Mouse (Mus musculus) heart, embryonic 12.5 days (tissue): ENCODE results near the gene Cabin1. TPM values are rescaled to one million over a fixed set of nuclear protein-coding genes. Genes with fewer than 3 reads are reported as not detected.

ENCODE experiments used
- ATAC-seq: fragments of 200-750 bp; cut with Nextera tagmentation; 2 replicates; pipeline ENCODE4 v1.8.0; 2017; ENCODE audit warnings: moderate TSS enrichment, moderate library complexity; ENCODE audit not compliant: insufficient number of reproducible peaks, low FRiP score
- H3K27ac ChIP-seq: fragments of 300-500 bp; sonication (generic); 2 replicates; pipeline ENCODE4 v1.5.1; 2016; ENCODE audit warnings: mild to moderate bottlenecking, moderate library complexity; ENCODE audit not compliant: poor library complexity, severe bottlenecking
- H3K27me3 ChIP-seq: fragments of 300-500 bp; sonication (generic); replicated peaks from 2 replicates; pipeline ENCODE4 v1.6.1; 2016; ENCODE audit warnings: mild to moderate bottlenecking, moderate library complexity
- H3K36me3 ChIP-seq: fragments of 300-500 bp; sonication (generic); 2 replicates; pipeline ENCODE4 v1.6.1; 2016; ENCODE audit warnings: mild to moderate bottlenecking, moderate library complexity
- H3K4me1 ChIP-seq: fragments of 300-500 bp; sonication (generic); replicated peaks from 2 replicates; pipeline ENCODE4 v1.6.1; 2016; ENCODE audit warnings: mild to moderate bottlenecking
- H3K4me2 ChIP-seq: fragments of 300-500 bp; sonication (generic); 2 replicates; pipeline ENCODE4 v1.6.1; 2016; ENCODE audit warnings: mild to moderate bottlenecking, moderate library complexity
- H3K4me3 ChIP-seq: fragments of 300-500 bp; sonication (generic); 2 replicates; pipeline ENCODE4 v1.5.1; 2016; ENCODE audit warnings: mild to moderate bottlenecking
- H3K9ac ChIP-seq: fragments of 300-500 bp; sonication (generic); 2 replicates; pipeline ENCODE4 v1.6.1; 2016; ENCODE audit warnings: mild to moderate bottlenecking, moderate library complexity
- H3K9me3 ChIP-seq: fragments of 300-500 bp; sonication (generic); replicated peaks from 2 replicates; pipeline ENCODE4 v1.6.1; 2016; ENCODE audit warnings: mild to moderate bottlenecking, moderate library complexity
- WGBS: fragments of 180-500 bp; shearing (Covaris S2); methylation state at CpG from one replicate; pipeline ENCODE4 v1.1.7; 2016; 5-methylcytosine and 5-hydroxymethylcytosine counted together
- polyA plus RNA-seq: library from polyadenylated mRNA; unstranded; fragments of >200 nt; fragmentation: Nextera tagmentation; extraction: Ambion mirVana; gene quantifications from 2 replicates; pipeline ENCODE4 v1.2.1, GENCODE M21; 2016

Gene Cabin1
- polyA plus RNA-seq = 26.0 and 26.7 TPM in 2 replicates

DNA sequence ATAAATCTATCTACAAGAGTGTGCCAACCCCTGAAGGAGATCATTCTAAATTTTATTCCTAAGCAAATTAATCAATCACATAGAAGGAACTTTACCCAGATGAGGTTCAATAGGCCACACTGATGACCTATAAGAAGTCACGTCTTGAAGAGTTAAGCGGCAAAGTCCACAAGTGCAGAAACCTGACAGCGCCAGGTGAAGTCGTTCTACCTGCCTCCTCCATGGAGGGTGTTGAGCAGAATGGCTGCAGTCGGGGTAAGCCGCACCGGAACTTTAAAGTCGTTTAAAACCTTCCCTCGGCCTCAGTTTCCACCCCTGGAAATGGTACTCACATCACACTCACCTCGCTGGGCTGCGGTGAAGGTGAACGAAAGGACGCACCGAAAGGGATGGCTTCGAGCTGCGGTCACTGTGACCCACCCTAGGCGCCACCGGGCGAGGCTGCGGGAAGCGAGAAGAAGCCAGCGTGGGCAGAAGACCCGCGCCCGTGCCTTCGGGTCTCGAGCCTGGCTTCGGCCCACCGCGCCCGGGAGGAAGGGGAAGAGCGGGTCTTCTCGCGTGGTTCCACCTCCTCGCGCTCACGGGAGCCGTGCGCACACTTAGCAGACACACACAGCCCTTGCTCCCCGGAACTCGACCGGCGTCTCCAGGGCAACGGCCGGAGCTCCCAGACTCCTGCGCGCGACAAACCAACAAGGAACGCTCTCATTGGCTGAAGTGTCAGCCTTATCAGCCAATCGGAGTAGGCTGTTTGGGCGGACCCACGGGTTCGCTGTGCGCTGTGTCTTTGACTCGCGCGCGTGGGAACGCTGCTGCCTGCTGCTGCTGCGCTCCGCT lies at the start of gene Cabin1:
Cabin1 (minus strand) TSS at position 660 of the 837 bp plus-strand sequence.
- 2% methylated on average over 61 of the region's 61 CpGs for WGBS
- Histone ChIP-seq H3K9me3 (no peaks in the 10 kb centered on the region), H3K4me2 (peak within 1 kb of the TSS; percentile 85), H3K9ac (peak within 1 kb of the TSS; percentile 93), H3K27me3 (no peaks in the 10 kb centered on the region), H3K36me3 (peaks cover 10% of the 10 kb centered on the region), H3K4me1 (peaks cover 14% of the 10 kb centered on the region), H3K27ac (peak within 1 kb of the TSS; percentile 40; the same call in 1 of the 2 replicates), H3K4me3 (peak within 1 kb of the TSS; percentile 99)
- ATAC-seq = peak; percentile 99

- Histone ChIP-seq H3K4me3 (no peak overlapping the region), H3K9me3 (peaks cover 3% of the 10 kb centered on the region; the same call in 1 of the 2 replicates), H3K9ac (no peak overlapping the region), H3K4me2 (no peak overlapping the region), H3K27ac (no peak overlapping the region), H3K4me1 (no peaks in the 10 kb centered on the region), H3K36me3 (no peaks in the 10 kb centered on the region), H3K27me3 (0 out of 2 replicates have a peak, but pooled peaks cover 7% of the 10 kb centered on the region)
- no peak for ATAC-seq
- WGBS = 62% methylated on average over 2 of the region's 2 CpGs
These were observed 40.1 kb upstream of the Cabin1 start for GRCm38 (mm10) chr10:75804217-75804616.

GRCm38 (mm10) chr10:75798176-75798696 lies 34.1 kb upstream of the Cabin1 start, which contains the start of gene Gstt1:
Gstt1 (minus strand) TSS chr10:75798584.
- ATAC-seq = 0 out of 2 replicates have a peak, but pooled peaks have one; percentile 33
- Histone ChIP-seq H3K27me3 (0 out of 2 replicates have a peak, but pooled peaks cover 5% of the 10 kb centered on the region), H3K4me1 (peaks cover 20% of the 10 kb centered on the region), H3K9ac (peak within 1 kb of the TSS; percentile 59), H3K4me2 (peak within 1 kb of the TSS; percentile 91), H3K4me3 (peak within 1 kb of the TSS; percentile 50), H3K9me3 (no peaks in the 10 kb centered on the region), H3K27ac (no peak within 1 kb of the TSS), H3K36me3 (no peaks in the 10 kb centered on the region)
- WGBS = 2% methylated on average over 18 of the region's 18 CpGs

DNA sequence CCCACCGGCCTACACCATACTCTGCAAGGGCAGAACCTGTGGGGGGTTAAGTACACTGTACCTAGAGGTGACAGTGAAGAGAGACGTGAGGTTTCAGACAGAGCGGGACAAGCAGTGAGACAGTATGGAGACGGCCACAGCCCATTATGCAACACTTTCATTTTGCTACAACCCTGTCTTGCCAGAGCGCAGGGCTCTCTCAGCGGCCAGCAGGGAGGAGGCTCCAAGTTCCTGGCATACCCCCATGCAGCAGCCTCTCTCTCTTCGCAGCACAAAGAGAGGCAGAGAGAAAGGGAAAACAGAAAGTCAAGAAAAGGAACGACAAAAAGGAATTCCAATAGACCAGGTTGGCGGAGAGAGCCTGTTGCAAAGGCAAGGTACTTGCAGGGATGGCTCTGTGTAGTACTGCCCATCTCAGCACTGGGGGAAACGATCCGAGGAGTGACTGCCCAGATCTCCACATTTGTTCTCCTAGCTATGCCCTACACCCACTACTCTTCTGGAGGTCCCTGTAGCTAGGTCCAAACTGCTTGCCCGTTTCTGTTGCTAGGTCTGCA lies 33.6 kb upstream of the Cabin1 start:
- peaks cover 20% of the 10 kb centered on the region for H3K4me1 ChIP-seq
- H3K27ac ChIP-seq = no peak overlapping the region
- peak; percentile 67 for ATAC-seq
- WGBS = 1% methylated on average over 12 of the region's 12 CpGs
- H3K9ac ChIP-seq = peak overlapping the region; percentile 59
- peak overlapping the region; percentile 91 for H3K4me2 ChIP-seq
- peak overlapping the region; percentile 50 for H3K4me3 ChIP-seq
- H3K9me3 ChIP-seq = no peaks in the 10 kb centered on the region
- no peaks in the 10 kb centered on the region for H3K36me3 ChIP-seq
- H3K27me3 ChIP-seq = 0 out of 2 replicates have a peak, but pooled peaks cover 5% of the 10 kb centered on the region

- H3K36me3 ChIP-seq = no peaks in the 10 kb centered on the region
- no peak for ATAC-seq
- 0 out of 2 replicates have a peak, but pooled peaks cover 5% of the 10 kb centered on the region for H3K27me3 ChIP-seq
- H3K4me3 ChIP-seq = peak overlapping the region; percentile 50
- H3K27ac ChIP-seq = no peak overlapping the region
- H3K9ac ChIP-seq = peak overlapping the region; percentile 59
- H3K4me2 ChIP-seq = peak overlapping the region; percentile 91
- H3K9me3 ChIP-seq = no peaks in the 10 kb centered on the region
- WGBS = 36% methylated on average over 11 of the region's 11 CpGs
- H3K4me1 ChIP-seq = peaks cover 20% of the 10 kb centered on the region
These were observed 32.8 kb upstream of the Cabin1 start for GRCm38 (mm10) chr10:75796731-75797516.

DNA sequence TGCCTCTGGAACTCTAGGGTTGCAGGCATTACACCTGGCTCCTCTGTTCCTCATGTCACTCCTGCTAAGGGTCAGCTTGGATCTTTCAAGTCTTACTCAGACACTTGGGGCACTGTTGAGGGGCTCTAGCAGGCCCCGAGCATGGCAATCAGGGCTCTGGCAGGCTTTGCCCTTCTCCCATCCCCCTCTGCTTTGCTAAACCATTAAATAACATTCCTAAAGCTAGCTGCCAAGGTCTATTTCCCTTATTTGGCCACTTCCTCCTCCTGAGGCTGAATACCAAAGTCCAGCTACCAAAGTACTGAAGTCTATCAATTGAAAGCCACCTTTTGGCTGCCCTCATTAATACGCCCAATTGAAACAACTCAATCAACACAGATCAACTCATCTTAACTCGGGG lies 30.7 kb upstream of the Cabin1 start:
- Histone ChIP-seq H3K36me3 (no peaks in the 10 kb centered on the region), H3K9ac (no peak overlapping the region), H3K4me1 (peaks cover 20% of the 10 kb centered on the region), H3K9me3 (no peaks in the 10 kb centered on the region), H3K27ac (no peak overlapping the region), H3K4me2 (no peak overlapping the region), H3K27me3 (no peaks in the 10 kb centered on the region), H3K4me3 (no peak overlapping the region)
- WGBS = 28% methylated on average over 3 of the region's 3 CpGs
- ATAC-seq = no peak

DNA sequence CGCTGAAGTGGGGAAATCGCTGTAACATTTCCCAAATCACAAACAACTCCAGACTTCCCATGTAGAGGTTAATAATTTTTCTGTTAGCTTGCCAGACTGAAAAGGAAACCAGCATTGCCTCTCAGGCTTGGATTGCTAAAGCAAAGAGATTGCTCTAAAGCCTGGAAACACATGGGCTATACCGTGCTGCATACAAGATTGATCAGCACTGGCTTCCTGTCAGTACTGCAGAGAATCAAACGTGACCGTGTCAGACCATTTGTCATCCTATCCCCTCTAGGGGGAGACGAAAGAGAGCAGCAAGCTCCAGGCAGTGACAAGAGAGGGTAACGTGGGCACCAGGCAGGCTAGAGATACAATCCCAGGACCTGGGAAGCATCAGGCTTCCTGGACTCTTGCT lies 26.6 kb upstream of the Cabin1 start:
- H3K27ac ChIP-seq = no peak overlapping the region

DNA sequence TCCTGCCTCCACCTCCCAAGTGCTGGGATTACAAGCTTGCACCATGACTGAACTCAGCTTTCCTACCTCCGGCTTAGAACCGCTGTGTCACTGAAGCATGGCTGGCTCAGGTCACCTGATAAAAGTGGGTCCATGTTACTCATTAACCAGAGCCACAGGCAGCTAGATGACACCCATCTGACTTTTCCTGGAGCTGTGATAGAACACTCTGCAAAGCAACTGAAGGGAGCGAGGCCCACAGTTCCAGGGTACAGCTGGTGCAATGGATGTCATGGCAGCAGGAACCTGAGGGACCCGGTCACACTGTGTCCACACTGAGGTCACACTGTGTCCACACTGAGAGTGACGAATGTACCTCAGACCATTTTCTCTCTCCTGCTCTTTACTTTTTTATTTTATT lies 25.7 kb upstream of the Cabin1 start:
- Histone ChIP-seq H3K36me3 (no peaks in the 10 kb centered on the region), H3K4me1 (0 out of 2 replicates have a peak, but pooled peaks cover 2% of the 10 kb centered on the region), H3K27me3 (no peaks in the 10 kb centered on the region), H3K9ac (no peak overlapping the region), H3K4me3 (no peak overlapping the region), H3K27ac (no peak overlapping the region), H3K4me2 (no peak overlapping the region), H3K9me3 (no peaks in the 10 kb centered on the region)
- 79% methylated on average over 5 of the region's 5 CpGs for WGBS
- ATAC-seq = no peak

More for the DNA sequence above, 26.6 kb upstream of the Cabin1 start:
- Histone ChIP-seq H3K36me3 (no peaks in the 10 kb centered on the region), H3K9ac (no peak overlapping the region), H3K27me3 (no peaks in the 10 kb centered on the region), H3K4me1 (0 out of 2 replicates have a peak, but pooled peaks cover 3% of the 10 kb centered on the region), H3K4me3 (no peak overlapping the region), H3K9me3 (no peaks in the 10 kb centered on the region), H3K4me2 (no peak overlapping the region)
- 17% methylated on average over 7 of the region's 7 CpGs for WGBS
- no peak for ATAC-seq

GRCm38 (mm10) chr10:75789081-75789735 lies 25.1 kb upstream of the Cabin1 start:
- Histone ChIP-seq H3K4me2 (no peak overlapping the region), H3K36me3 (no peaks in the 10 kb centered on the region), H3K9me3 (no peaks in the 10 kb centered on the region), H3K4me1 (no peaks in the 10 kb centered on the region), H3K9ac (no peak overlapping the region), H3K27me3 (no peaks in the 10 kb centered on the region), H3K27ac (no peak overlapping the region), H3K4me3 (no peak overlapping the region)
- ATAC-seq = no peak
- WGBS = 66% methylated on average over 6 of the region's 6 CpGs

DNA sequence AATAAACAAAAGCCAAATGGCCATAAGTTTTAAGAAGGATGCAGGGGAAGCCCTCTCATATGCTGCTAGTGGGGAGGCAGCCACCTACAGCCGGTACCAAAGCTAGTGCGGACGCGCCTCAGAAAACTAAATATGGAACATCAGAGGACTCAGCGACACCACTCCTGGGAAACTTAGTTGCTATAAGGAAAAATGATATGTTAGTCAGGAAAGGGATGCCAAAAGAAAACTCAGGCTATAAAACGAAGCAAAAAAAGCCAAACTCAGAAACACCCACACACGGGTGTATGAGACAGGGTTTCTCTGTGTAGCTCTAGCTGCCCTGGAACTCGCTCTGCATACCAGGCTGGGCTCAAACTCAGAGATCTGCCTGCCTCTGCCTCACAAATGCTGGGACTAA lies 24.1 kb upstream of the Cabin1 start:
- WGBS = 88% methylated on average over 8 of the region's 8 CpGs
- no peak for ATAC-seq
- H3K27me3 ChIP-seq = no peaks in the 10 kb centered on the region; the same call in 1 of the 2 replicates
- no peaks in the 10 kb centered on the region for H3K9me3 ChIP-seq
- no peaks in the 10 kb centered on the region for H3K36me3 ChIP-seq
- no peaks in the 10 kb centered on the region for H3K4me1 ChIP-seq
- no peak overlapping the region for H3K4me3 ChIP-seq
- H3K27ac ChIP-seq = no peak overlapping the region
- H3K4me2 ChIP-seq = no peak overlapping the region
- H3K9ac ChIP-seq = no peak overlapping the region
